Mouse (Mus musculus) small intestine, adult 2 months (tissue): Measurements from ENCODE around the gene Cybb.

Experiments used
- CTCF ChIP-seq: fragments of 200-500 bp; IDR thresholded peaks from 2 replicates; pipeline ENCODE4 v1.5.1; 2012; ENCODE audit warnings: low read depth, mild to moderate bottlenecking, control low read depth, inconsistent platforms, low read length, moderate library complexity, mixed read lengths; ENCODE audit not compliant: insufficient replicate concordance, insufficient read length; ENCODE audit errors: extremely low read depth
- POLR2A ChIP-seq: fragments of 200-500 bp; IDR thresholded peaks from 2 replicates; pipeline ENCODE4 v1.6.1; 2012; ENCODE audit warnings: low read depth, mild to moderate bottlenecking, control low read depth, inconsistent platforms, low read length, moderate library complexity

DNA sequence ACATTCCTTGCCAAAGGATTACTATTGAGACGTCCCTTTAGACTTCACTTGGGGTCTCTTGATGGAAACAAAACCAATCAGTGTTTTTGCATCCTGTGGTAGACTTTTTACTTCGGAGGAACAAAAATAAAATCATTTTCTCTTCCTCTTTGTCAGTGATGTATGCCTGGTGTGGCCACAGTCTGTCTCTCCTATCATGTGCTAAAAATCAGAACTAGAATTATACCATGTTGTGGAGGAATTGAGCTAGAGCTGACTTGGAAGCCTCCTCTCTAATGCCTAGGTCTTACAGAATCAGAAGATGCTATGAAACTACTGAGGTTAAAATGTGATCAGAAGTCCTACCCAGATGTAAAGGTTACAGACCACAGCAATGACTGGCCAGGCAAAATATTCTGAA, 13.8 kb downstream of the Cybb start:
- TF ChIP-seq POLR2A (no peak), CTCF (no peak)
